Mouse (Mus musculus): ENCODE measurements around the gene Ldlrap1. TPM values are rescaled to one million over a fixed set of nuclear protein-coding genes. Genes with fewer than 3 reads are reported as not detected.

Ldlrap1 gene
- polyA plus RNA-seq, 1 experiment from 2014 or later = 18.0 TPM

- no peak for ATAC-seq
- no peak for TF ChIP-seq CTCF (IDR thresholded peaks at IDR 0.05; ENCODE audit: low read depth)
- 56% methylated on average over 5 of the region's 5 CpGs for WGBS
Measured at GRCm38 (mm10) chr4:134750263-134750662, 17.6 kb downstream of the Ldlrap1 start.

GRCm38 (mm10) chr4:134749301-134750030, 18.4 kb downstream of the Ldlrap1 start:
- ATAC-seq = peak; percentile 39
- WGBS = 62% methylated on average over 21 of the region's 21 CpGs
- Histone ChIP-seq H3K9me3 (ENCODE audit: control insufficient read depth) (no peaks in the 10 kb centered on the region), H3K4me3 (ENCODE audit: low read depth, low read length) (no peak overlapping the region), H3K36me3 (ENCODE audit: control insufficient read depth, insufficient read depth) (peaks cover 41% of the 10 kb centered on the region), H3K9ac (ENCODE audit: low read depth, low read length) (no peak overlapping the region), H3K4me2 (replicated peaks; ENCODE audit: low read depth) (no peak overlapping the region), H3K27ac (ENCODE audit: low read depth, low read length) (no peak overlapping the region), H3K27me3 (replicated peaks; ENCODE audit: control insufficient read depth, insufficient read depth, low read length) (no peaks in the 10 kb centered on the region), H3K4me1 (replicated peaks; ENCODE audit: control insufficient read depth, insufficient read depth, low read length) (no peaks in the 10 kb centered on the region)
- peak; percentile 73 for TF ChIP-seq CTCF (IDR thresholded peaks at IDR 0.05; ENCODE audit: low read depth)

More at GRCm38 (mm10) chr4:134750263-134750662, 17.6 kb downstream of the Ldlrap1 start:
- Histone ChIP-seq H3K4me3 (ENCODE audit: low read depth, low read length) (no peak overlapping the region), H3K4me2 (replicated peaks; ENCODE audit: low read depth) (no peak overlapping the region), H3K27ac (ENCODE audit: low read depth, low read length) (no peak overlapping the region), H3K36me3 (ENCODE audit: control insufficient read depth, insufficient read depth) (peaks cover 41% of the 10 kb centered on the region), H3K4me1 (replicated peaks; ENCODE audit: control insufficient read depth, insufficient read depth, low read length) (no peaks in the 10 kb centered on the region), H3K27me3 (replicated peaks; ENCODE audit: control insufficient read depth, insufficient read depth, low read length) (no peaks in the 10 kb centered on the region), H3K9ac (ENCODE audit: low read depth, low read length) (no peak overlapping the region), H3K9me3 (ENCODE audit: control insufficient read depth) (no peaks in the 10 kb centered on the region)

GRCm38 (mm10) chr4:134745900-134746661, 21.7 kb downstream of the Ldlrap1 start:
- no peak overlapping the region for H3K27ac ChIP-seq (ENCODE audit: low read depth, low read length)
- 86% methylated on average over 16 of the region's 16 CpGs for WGBS
- no peak overlapping the region for H3K4me3 ChIP-seq (ENCODE audit: low read depth, low read length)
- peak; percentile 60 for TF ChIP-seq CTCF (IDR thresholded peaks at IDR 0.05; ENCODE audit: low read depth)
- H3K9me3 ChIP-seq (ENCODE audit: control insufficient read depth) = no peaks in the 10 kb centered on the region
- peaks cover 47% of the 10 kb centered on the region for H3K36me3 ChIP-seq (ENCODE audit: control insufficient read depth, insufficient read depth)
- H3K4me1 ChIP-seq (replicated peaks; ENCODE audit: control insufficient read depth, insufficient read depth, low read length) = no peaks in the 10 kb centered on the region
- H3K4me2 ChIP-seq (replicated peaks; ENCODE audit: low read depth) = no peak overlapping the region
- ATAC-seq = no peak
- H3K9ac ChIP-seq (ENCODE audit: low read depth, low read length) = no peak overlapping the region
- H3K27me3 ChIP-seq (replicated peaks; ENCODE audit: control insufficient read depth, insufficient read depth, low read length) = no peaks in the 10 kb centered on the region

- Histone ChIP-seq H3K9me3 (ENCODE audit: control insufficient read depth) (no peaks in the 10 kb centered on the region), H3K4me3 (ENCODE audit: low read depth, low read length) (no peak overlapping the region), H3K4me1 (replicated peaks; ENCODE audit: control insufficient read depth, insufficient read depth, low read length) (no peaks in the 10 kb centered on the region), H3K27me3 (replicated peaks; ENCODE audit: control insufficient read depth, insufficient read depth, low read length) (no peaks in the 10 kb centered on the region), H3K27ac (ENCODE audit: low read depth, low read length) (no peak overlapping the region), H3K9ac (ENCODE audit: low read depth, low read length) (no peak overlapping the region), H3K4me2 (replicated peaks; ENCODE audit: low read depth) (no peak overlapping the region), H3K36me3 (ENCODE audit: control insufficient read depth, insufficient read depth) (peaks cover 41% of the 10 kb centered on the region)
- WGBS = 73% methylated on average over 16 of the region's 16 CpGs
- no peak for ATAC-seq
- TF ChIP-seq CTCF (IDR thresholded peaks at IDR 0.05; ENCODE audit: low read depth) = no peak
Measured at GRCm38 (mm10) chr4:134743881-134744633, 23.8 kb downstream of the Ldlrap1 start.

GRCm38 (mm10) chr4:134741949-134742348, 25.9 kb downstream of the Ldlrap1 start:
- Histone ChIP-seq H3K4me1 (replicated peaks; ENCODE audit: control insufficient read depth, insufficient read depth, low read length) (no peaks in the 10 kb centered on the region), H3K9ac (ENCODE audit: low read depth, low read length) (no peak overlapping the region), H3K36me3 (ENCODE audit: control insufficient read depth, insufficient read depth) (peaks cover 22% of the 10 kb centered on the region), H3K4me3 (ENCODE audit: low read depth, low read length) (no peak overlapping the region), H3K27me3 (replicated peaks; ENCODE audit: control insufficient read depth, insufficient read depth, low read length) (no peaks in the 10 kb centered on the region), H3K4me2 (replicated peaks; ENCODE audit: low read depth) (no peak overlapping the region), H3K9me3 (ENCODE audit: control insufficient read depth) (no peaks in the 10 kb centered on the region), H3K27ac (ENCODE audit: low read depth, low read length) (no peak overlapping the region)
- ATAC-seq = no peak
- no peak for TF ChIP-seq CTCF (IDR thresholded peaks at IDR 0.05; ENCODE audit: low read depth)
- WGBS = 74% methylated on average over 8 of the region's 8 CpGs

GRCm38 (mm10) chr4:134740186-134740585, 27.6 kb downstream of the Ldlrap1 start:
- no peak overlapping the region for H3K4me2 ChIP-seq (replicated peaks; ENCODE audit: low read depth)
- no peak overlapping the region for H3K27ac ChIP-seq (ENCODE audit: low read depth, low read length)
- no peaks in the 10 kb centered on the region for H3K27me3 ChIP-seq (replicated peaks; ENCODE audit: control insufficient read depth, insufficient read depth, low read length)
- H3K36me3 ChIP-seq (ENCODE audit: control insufficient read depth, insufficient read depth) = peaks cover 8% of the 10 kb centered on the region
- no peak for TF ChIP-seq CTCF (IDR thresholded peaks at IDR 0.05; ENCODE audit: low read depth)
- no peaks in the 10 kb centered on the region for H3K4me1 ChIP-seq (replicated peaks; ENCODE audit: control insufficient read depth, insufficient read depth, low read length)
- WGBS = 94% methylated on average over 4 of the region's 4 CpGs
- H3K4me3 ChIP-seq (ENCODE audit: low read depth, low read length) = no peak overlapping the region
- no peak overlapping the region for H3K9ac ChIP-seq (ENCODE audit: low read depth, low read length)
- H3K9me3 ChIP-seq (ENCODE audit: control insufficient read depth) = no peaks in the 10 kb centered on the region
- ATAC-seq = no peak
